ENCODE assay signal across 24 mouse cellular contexts in genomic region chr8:82840963-82841362, GRCm38 (mm10). TPM values are rescaled to one million over a fixed set of nuclear protein-coding genes. Genes with fewer than 3 reads are reported as not detected.
A peak's percentile ranks its signal among the peaks of the same experiment; 100 is the strongest.
DNase-seq lines count a peak whose midpoint lies in the region; ATAC-seq and TF ChIP-seq lines count a peak whose summit lies in the region.
"Had no signal": no experiment of that assay in that cellular context is flagged by ENCODE, and none has a peak within 500 bp of the region (broad histone marks: within the 10 kb centered on the region; RNA-seq: fewer than 3 reads in every experiment).

No protein-coding gene starts in this region.

- TF ChIP-seq POLR2A in lung, adult 2 months (IDR thresholded peaks at IDR 0.05; ENCODE audit: borderline replicate concordance, extremely low read depth, low read depth, low read length), result no peak
- no peak for TF ChIP-seq POLR2A in MEL (IDR thresholded peaks at IDR 0.05; ENCODE audit: control insufficient read depth in 1 of 2, insufficient read depth in 1 of 2, low read depth in 1 of 2, low read length in 2 of 2, poor library complexity in 1 of 2)

- H3K4me3 ChIP-seq in lung, embryonic 14.5 days (ENCODE audit: low read depth, low read length), result no peak overlapping the region
- H3K4me3 ChIP-seq in lung, adult 2 months (replicated peaks; ENCODE audit: extremely low read depth, low read depth, low read length), result no peak overlapping the region
- H3K4me3 ChIP-seq in MEL (ENCODE audit: control insufficient read depth in 1 of 2, insufficient read depth in 1 of 2, low read depth in 2 of 2, low read length in 2 of 2), result no peak overlapping the region
- H3K4me3 ChIP-seq in forebrain, embryonic 10.5 days, result no peak overlapping the region
- H3K4me3 ChIP-seq: embryonic facial prominence, embryonic 10.5 days; embryonic facial prominence, embryonic 12.5 days; forebrain, embryonic 12.5 days had no signal

- TF ChIP-seq CTCF in lung, embryonic 14.5 days (IDR thresholded peaks at IDR 0.05; ENCODE audit: low read depth), result no peak
- TF ChIP-seq CTCF in lung, adult 2 months (IDR thresholded peaks at IDR 0.05; ENCODE audit: insufficient read depth, low read length), result no peak
- TF ChIP-seq CTCF in MEL (IDR thresholded peaks at IDR 0.05 in 2 of 3, conservative IDR thresholded peaks at IDR 0.05 in 1 of 3; ENCODE audit: control insufficient read depth in 1 of 3, insufficient read depth in 1 of 3, low read depth in 2 of 3, low read length in 3 of 3, poor library complexity in 1 of 3, severe bottlenecking in 1 of 3), result no peak

- no peak overlapping the region for H3K27ac ChIP-seq in lung, embryonic 14.5 days (ENCODE audit: low read depth)
- no peak overlapping the region for H3K27ac ChIP-seq in MEL (ENCODE audit: control insufficient read depth, low read depth, low read length)
- H3K27ac ChIP-seq in forebrain, embryonic 10.5 days, result no peak overlapping the region
- H3K27ac ChIP-seq: embryonic facial prominence, embryonic 10.5 days; embryonic facial prominence, embryonic 12.5 days; forebrain, embryonic 12.5 days had no signal

- no peak overlapping the region for H3K4me2 ChIP-seq in lung, embryonic 14.5 days
- H3K4me2 ChIP-seq: embryonic facial prominence, embryonic 12.5 days; forebrain, embryonic 12.5 days had no signal

- 20% methylated on average over 1 of the region's 1 CpGs for WGBS in lung, embryonic 14.5 days
- 25% methylated on average over 1 of the region's 1 CpGs for WGBS in lung, adult 2 months
- 58% methylated on average over 1 of the region's 1 CpGs for WGBS in forebrain, embryonic 10.5 days

- TF ChIP-seq EP300 in MEL (IDR thresholded peaks at IDR 0.05; ENCODE audit: low read depth in 1 of 2, low read length in 2 of 2), result peak; percentile 48 to 77; a peak in 2 of 4 replicates

- no peak for ATAC-seq in lung, embryonic 14.5 days (ENCODE audit: insufficient read depth)
- ATAC-seq in megakaryocyte progenitor cell, adult 5-6 weeks (replicated peaks; ENCODE audit: poor library complexity), result 0 out of 2 replicates have a peak, but pooled peaks have one; percentile 35
- no peak for ATAC-seq in granulocyte monocyte progenitor cell, adult 5-6 weeks (replicated peaks; ENCODE audit: poor library complexity, severe bottlenecking)
- ATAC-seq: activated CD4-positive, CD25-positive, alpha-beta regulatory T cell, adult 4 months; CD4-positive, CD25-positive, alpha-beta regulatory T cell, adult 4 months; forebrain, embryonic 14.5 days had no signal

- H3K36me3 ChIP-seq in lung, embryonic 14.5 days (ENCODE audit: insufficient read depth), result no peaks in the 10 kb centered on the region
- peaks cover 0 to 18% of the 10 kb centered on the region in 2 experiments; a peak in 2 of 4 replicates for H3K36me3 ChIP-seq in MEL (ENCODE audit: control insufficient read depth in 1 of 2, insufficient read depth in 2 of 2, low read length in 2 of 2)
- no peaks in the 10 kb centered on the region for H3K36me3 ChIP-seq in forebrain, embryonic 10.5 days (replicated peaks)
- H3K36me3 ChIP-seq: embryonic facial prominence, embryonic 10.5 days; embryonic facial prominence, embryonic 12.5 days; forebrain, embryonic 12.5 days; G1E had no signal

- H3K27me3 ChIP-seq in lung, embryonic 14.5 days (ENCODE audit: insufficient read depth, low read length), result no peaks in the 10 kb centered on the region
- H3K27me3 ChIP-seq in MEL (ENCODE audit: control insufficient read depth in 1 of 2, insufficient read depth in 2 of 2, low read length in 2 of 2), result no peaks in the 10 kb centered on the region; a peak in 1 of 4 replicates
- H3K27me3 ChIP-seq in forebrain, embryonic 10.5 days (ENCODE audit: poor library complexity, severe bottlenecking), result no peaks in the 10 kb centered on the region
- H3K27me3 ChIP-seq: CH12.LX; embryonic facial prominence, embryonic 12.5 days; forebrain, embryonic 12.5 days; Patski had no signal

- peak; percentile 9 for DNase-seq in lung, embryonic 14.5 days
- DNase-seq in lung, adult 2 months, result no peak
- DNase-seq in MEL (ENCODE audit: low read depth, low spot score), result peak; percentile 64
- no peak for DNase-seq in urinary bladder, postnatal 25 days (ENCODE audit: low spot score)
- no peak for DNase-seq in forebrain, embryonic 10.5 days (ENCODE audit: extremely low spot score, low spot score)
- DNase-seq: adrenal gland, adult 8-10 months; adrenal gland, postnatal 36 days; B cell, adult 2 months; cerebellum, adult 11-12 months; cerebellum, adult 2 months; cerebellum, adult 9-10 months; cerebellum, postnatal 10 days; cerebellum, postnatal 25 days had no signal

- no peak for TF ChIP-seq RAD21 in MEL (IDR thresholded peaks at IDR 0.05; ENCODE audit: low read depth, low read length)

- H3K4me1 ChIP-seq in lung, embryonic 14.5 days (ENCODE audit: insufficient read depth), result no peaks in the 10 kb centered on the region
- H3K4me1 ChIP-seq in lung, adult 2 months (ENCODE audit: control insufficient read depth, insufficient read depth, low read length), result 0 out of 2 replicates have a peak, but pooled peaks cover 2% of the 10 kb centered on the region
- peaks cover 4 to 8% of the 10 kb centered on the region in 2 experiments for H3K4me1 ChIP-seq in MEL (ENCODE audit: control insufficient read depth in 1 of 2, insufficient read depth in 2 of 2, low read length in 2 of 2)
- no peaks in the 10 kb centered on the region for H3K4me1 ChIP-seq in forebrain, embryonic 10.5 days
- H3K4me1 ChIP-seq: embryonic facial prominence, embryonic 10.5 days; embryonic facial prominence, embryonic 12.5 days; forebrain, embryonic 12.5 days had no signal

- H3K79me2 ChIP-seq in MEL (ENCODE audit: control insufficient read depth, insufficient read depth, low read length, poor library complexity), result no peaks in the 10 kb centered on the region

- no peaks in the 10 kb centered on the region for H3K9me3 ChIP-seq in lung, embryonic 14.5 days (ENCODE audit: low read depth, low read length)
- H3K9me3 ChIP-seq in MEL (replicated peaks; ENCODE audit: insufficient read depth, low read length), result no peaks in the 10 kb centered on the region
- no peaks in the 10 kb centered on the region for H3K9me3 ChIP-seq in forebrain, embryonic 10.5 days
- H3K9me3 ChIP-seq: embryonic facial prominence, embryonic 10.5 days; embryonic facial prominence, embryonic 12.5 days; forebrain, embryonic 12.5 days; G1E had no signal

- H3K9ac ChIP-seq in lung, embryonic 14.5 days, result no peak overlapping the region
- no peak overlapping the region for H3K9ac ChIP-seq in MEL (ENCODE audit: control insufficient read depth, low read depth, low read length, poor library complexity, severe bottlenecking)
- H3K9ac ChIP-seq: embryonic facial prominence, embryonic 12.5 days; forebrain, embryonic 12.5 days had no signal

TF ChIP-seq in MEL, 35 proteins besides CTCF, POLR2A, EP300 and RAD21:
- peak; percentile 69 for TF ChIP-seq GATA1 (IDR thresholded peaks at IDR 0.05; ENCODE audit: low read depth, low read length)
- peak; percentile 65; the same call in 1 of the 2 replicates for TF ChIP-seq TCF12 (IDR thresholded peaks at IDR 0.05; ENCODE audit: low read depth, low read length)
- TF ChIP-seq RCOR1 (IDR thresholded peaks at IDR 0.05; ENCODE audit: low read depth, low read length), result 0 out of 2 replicates have a peak, but pooled peaks have one; percentile 14
- peak; percentile 41; the same call in 1 of the 2 replicates for TF ChIP-seq KAT2A (conservative IDR thresholded peaks at IDR 0.05; ENCODE audit: low read depth, low read length)
- TF ChIP-seq POLR2AphosphoS5 (IDR thresholded peaks at IDR 0.05; ENCODE audit: borderline replicate concordance, low read depth, low read length), result no peak
- no peak for TF ChIP-seq CHD2 (IDR thresholded peaks at IDR 0.05; ENCODE audit: low read length)
- peak; percentile 66; the same call in 1 of the 2 replicates for TF ChIP-seq ETS1 (IDR thresholded peaks at IDR 0.05; ENCODE audit: low read depth, low read length)
- TF ChIP-seq MYC (IDR thresholded peaks at IDR 0.05; ENCODE audit: low read depth, low read length), result no peak

RNA-seq across cellular contexts. Expression of gene Rnf150, which starts 22.2 kb away (rescaled TPM):
- polyA plus RNA-seq in lung, embryonic 14.5 days (2014; fragmentation: Nextera tagmentation; extraction: Ambion mirVana), result 1.2 and 1.4 TPM in 2 replicates
- 4.4 and 6.9 TPM in 2 replicates for polyA plus RNA-seq in lung, adult 2 months (2012; rRNA removed)
- not detected in 2 replicates for total RNA-seq in MEL (2012; rRNA removed)
- polyA plus RNA-seq in MEL (2012; ENCODE audit: insufficient read depth in 1 of 2, insufficient read length in 2 of 2, low read depth in 1 of 2, low replicate concordance in 2 of 2, missing spikeins in 1 of 2), result not detected
- total RNA-seq in megakaryocyte progenitor cell, adult 5-6 weeks (2015), result 0.99 and 1.0 TPM in 2 replicates
- total RNA-seq in megakaryocyte progenitor cell, adult 5-6 weeks (2017), result 0.21 and 1.3 TPM in 2 replicates
- total RNA-seq in granulocyte monocyte progenitor cell, adult 5-6 weeks (2014; fragmentation: Nextera tagmentation), result 0.69 and 1.8 TPM in 2 replicates
- 0.26 and 0.78 TPM in 2 replicates for total RNA-seq in granulocyte monocyte progenitor cell, adult 5-6 weeks (2017)
- 1.3 and 1.6 TPM in 2 replicates for polyA plus RNA-seq in forebrain, embryonic 10.5 days (2016; fragmentation: Nextera tagmentation; extraction: Ambion mirVana)
- polyA plus RNA-seq: activated CD4-positive, CD25-positive, alpha-beta regulatory T cell, adult 4 months; CD4-positive, CD25-positive, alpha-beta regulatory T cell, adult 4 months; G1E had no signal

Comparison
In these comparisons a context has a peak if more than half of its experiments do, and no peak if none do; other contexts are left out.
1. DNase-seq: peak in lung, embryonic 14.5 days (single experiment) and MEL (single experiment); none in lung, adult 2 months (single experiment), urinary bladder, postnatal 25 days (single experiment) and forebrain, embryonic 10.5 days (single experiment).